Mouse (Mus musculus) naive thymus-derived CD4-positive, alpha-beta T cell, adult 5 months (primary cell): ENCODE results near the gene Jak1. TPM values are rescaled to one million over a fixed set of nuclear protein-coding genes. Genes with fewer than 3 reads are reported as not detected.

Experiments used
- polyA plus RNA-seq: library from polyadenylated mRNA; unstranded; fragments of 100-300 nt; shearing (Covaris generic); gene quantifications from one replicate; pipeline ENCODE4 v1.2.1, GENCODE M21; 2017

Jak1 gene
- 965 TPM for polyA plus RNA-seq

DNA sequence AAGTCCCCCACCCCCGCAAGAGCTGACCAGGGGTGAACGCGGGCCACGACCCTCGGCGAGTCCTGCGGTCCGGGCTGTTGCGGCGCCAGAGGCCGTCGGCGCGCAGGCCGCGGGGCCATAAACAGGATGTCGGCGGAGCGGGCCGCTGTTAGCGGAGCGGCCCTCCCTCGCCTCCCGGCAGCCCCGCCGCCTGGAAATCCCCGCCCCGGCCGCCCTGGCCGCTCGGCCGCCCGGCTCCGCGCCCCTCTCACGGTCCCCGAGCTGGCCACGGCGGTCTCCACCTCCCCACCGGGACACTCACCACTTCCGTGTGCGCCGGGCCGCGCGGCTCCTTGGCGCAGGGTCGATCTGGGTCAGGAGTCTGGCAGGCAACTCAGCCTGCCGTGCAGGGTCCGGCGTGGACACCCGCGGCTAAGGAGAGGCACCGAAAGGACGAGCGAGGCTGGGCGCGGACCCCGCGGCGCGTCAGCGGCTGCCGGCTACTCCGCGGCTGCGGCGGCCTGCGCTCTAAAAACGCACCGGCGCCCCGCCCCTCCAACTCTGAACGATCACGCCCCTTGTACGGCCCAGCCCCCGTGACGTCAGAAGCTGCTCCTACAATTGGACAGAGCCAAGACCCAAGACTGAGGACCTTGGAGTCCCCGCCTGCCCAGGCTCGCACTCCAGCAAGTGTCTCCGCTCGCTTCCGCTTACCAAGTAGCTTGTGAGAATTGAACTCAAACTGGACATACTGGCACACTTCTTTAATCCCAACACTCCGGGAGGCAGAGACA is at the start of gene Jak1:
Gene Jak1, minus strand, starts transcription at position 542 of the 773 bp plus-strand sequence.

Other genes with a start within 250 kb of the Jak1 start
- not detected for gene Gm10577, start 244.6 kb downstream of the Jak1 start, polyA plus RNA-seq
- gene Raver2, start 196.3 kb downstream of the Jak1 start, polyA plus RNA-seq = 16.3 TPM
- gene Ak4, start 154.0 kb upstream of the Jak1 start, polyA plus RNA-seq = 0.14 TPM
- gene Dnajc6, start 231.4 kb upstream of the Jak1 start, polyA plus RNA-seq = 1.9 TPM